Mouse (Mus musculus) midbrain, embryonic 16.5 days (tissue): ENCODE results near the gene Gm20662. TPM values are rescaled to one million over a fixed set of nuclear protein-coding genes. Genes with fewer than 3 reads are reported as not detected.

Experiments
- ATAC-seq: fragments of 200-750 bp; cut with Nextera tagmentation; 2 replicates; pipeline ENCODE4 v1.8.0; 2017; ENCODE audit warnings: moderate TSS enrichment
- H3K27ac ChIP-seq: fragments of 300-500 bp; sonication (generic); 2 replicates; pipeline ENCODE4 v1.5.1; 2014; ENCODE audit warnings: mild to moderate bottlenecking, low read length, mixed read lengths
- H3K27me3 ChIP-seq: fragments of 300-500 bp; sonication (generic); 2 replicates; pipeline ENCODE4 v1.6.1; 2014; ENCODE audit warnings: low read depth, low read length, mixed read lengths; ENCODE audit not compliant: control insufficient read depth, insufficient read depth
- H3K36me3 ChIP-seq: fragments of 300-500 bp; sonication (generic); 2 replicates; pipeline ENCODE4 v1.6.1; 2014; ENCODE audit warnings: mild to moderate bottlenecking, low read length, moderate library complexity, mixed read lengths; ENCODE audit not compliant: control insufficient read depth, insufficient read depth
- H3K4me1 ChIP-seq: fragments of 300-500 bp; sonication (generic); 2 replicates; pipeline ENCODE4 v1.6.1; 2014; ENCODE audit warnings: mild to moderate bottlenecking, low read length, mixed read lengths; ENCODE audit not compliant: control insufficient read depth, insufficient read depth
- H3K4me2 ChIP-seq: fragments of 300-500 bp; sonication (generic); 2 replicates; pipeline ENCODE4 v1.6.1; 2014; ENCODE audit warnings: mild to moderate bottlenecking, low read length, mixed read lengths
- H3K4me3 ChIP-seq: fragments of 300-500 bp; sonication (generic); 2 replicates; pipeline ENCODE4 v1.5.1; 2014; ENCODE audit warnings: low read depth, mild to moderate bottlenecking, low read length, moderate library complexity, mixed read lengths
- H3K9ac ChIP-seq: fragments of 300-500 bp; sonication (generic); 2 replicates; pipeline ENCODE4 v1.6.1; 2014; ENCODE audit warnings: low read depth, low read length, mixed read lengths
- H3K9me3 ChIP-seq: fragments of 300-500 bp; sonication (generic); replicated peaks from 2 replicates; pipeline ENCODE4 v1.6.1; 2014; ENCODE audit warnings: mild to moderate bottlenecking, low read length, mixed read lengths; ENCODE audit not compliant: control insufficient read depth, poor library complexity, severe bottlenecking
- WGBS: fragments of 180-500 bp; shearing (Covaris S2); extraction: QIAGEN DNeasy Blood & Tissue Kit; methylation state at CpG from one replicate; pipeline ENCODE4 v1.1.7; 2014; 5-methylcytosine and 5-hydroxymethylcytosine counted together
- polyA plus RNA-seq: library from polyadenylated mRNA; unstranded; fragments of >200 nt; fragmentation: Nextera tagmentation; extraction: Ambion mirVana; gene quantifications from 2 replicates; pipeline ENCODE4 v1.2.1, GENCODE M21; 2015

Gene Gm20662
- polyA plus RNA-seq, 1 experiment from 2014 or later = 0.83 TPM

GRCm38 (mm10) chr9:108053665-108054225 is 57.6 kb downstream of the Gm20662 start:
- H3K4me2 ChIP-seq = no peak overlapping the region
- no peaks in the 10 kb centered on the region for H3K27me3 ChIP-seq
- 92% methylated on average over 15 of the region's 15 CpGs for WGBS
- no peak overlapping the region for H3K9ac ChIP-seq
- ATAC-seq = no peak
- no peaks in the 10 kb centered on the region for H3K9me3 ChIP-seq
- no peak overlapping the region for H3K27ac ChIP-seq
- no peak overlapping the region for H3K4me3 ChIP-seq
- peaks cover 11% of the 10 kb centered on the region for H3K4me1 ChIP-seq
- peaks cover 24% of the 10 kb centered on the region for H3K36me3 ChIP-seq

GRCm38 (mm10) chr9:108054331-108055040 is 58.3 kb downstream of the Gm20662 start:
- WGBS = 90% methylated on average over 22 of the region's 22 CpGs
- no peaks in the 10 kb centered on the region for H3K27me3 ChIP-seq
- no peaks in the 10 kb centered on the region for H3K9me3 ChIP-seq
- H3K9ac ChIP-seq = no peak overlapping the region
- H3K4me2 ChIP-seq = no peak overlapping the region
- H3K36me3 ChIP-seq = peaks cover 29% of the 10 kb centered on the region
- H3K27ac ChIP-seq = no peak overlapping the region
- no peak for ATAC-seq
- H3K4me3 ChIP-seq = no peak overlapping the region
- peaks cover 11% of the 10 kb centered on the region for H3K4me1 ChIP-seq

GRCm38 (mm10) chr9:108055061-108055460 is 58.9 kb downstream of the Gm20662 start:
- H3K36me3 ChIP-seq = peaks cover 35% of the 10 kb centered on the region
- no peaks in the 10 kb centered on the region for H3K27me3 ChIP-seq

GRCm38 (mm10) chr9:108055661-108056237 is 59.6 kb downstream of the Gm20662 start:
- no peaks in the 10 kb centered on the region for H3K27me3 ChIP-seq
- ATAC-seq = no peak
- peaks cover 2% of the 10 kb centered on the region; the same call in 1 of the 2 replicates for H3K4me1 ChIP-seq
- no peak overlapping the region for H3K27ac ChIP-seq
- H3K4me3 ChIP-seq = no peak overlapping the region
- no peak overlapping the region for H3K4me2 ChIP-seq
- WGBS = 93% methylated on average over 6 of the region's 6 CpGs
- H3K9me3 ChIP-seq = no peaks in the 10 kb centered on the region
- H3K9ac ChIP-seq = no peak overlapping the region
- peaks cover 35% of the 10 kb centered on the region for H3K36me3 ChIP-seq

More at GRCm38 (mm10) chr9:108055061-108055460, 58.9 kb downstream of the Gm20662 start:
- WGBS = 82% methylated on average over 1 of the region's 1 CpGs
- Histone ChIP-seq H3K4me1 (peaks cover 7% of the 10 kb centered on the region), H3K27ac (no peak overlapping the region), H3K4me2 (no peak overlapping the region), H3K4me3 (no peak overlapping the region), H3K9me3 (no peaks in the 10 kb centered on the region), H3K9ac (no peak overlapping the region)
- ATAC-seq = no peak

- 77% methylated on average over 28 of the region's 28 CpGs for WGBS
- no peak overlapping the region for H3K9ac ChIP-seq
- peaks cover 35% of the 10 kb centered on the region for H3K36me3 ChIP-seq
- no peak overlapping the region for H3K4me2 ChIP-seq
- no peak overlapping the region for H3K27ac ChIP-seq
- no peaks in the 10 kb centered on the region for H3K9me3 ChIP-seq
- H3K4me1 ChIP-seq = peaks cover 2% of the 10 kb centered on the region; the same call in 1 of the 2 replicates
- no peak for ATAC-seq
- no peak overlapping the region for H3K4me3 ChIP-seq
- no peaks in the 10 kb centered on the region for H3K27me3 ChIP-seq
Observed at GRCm38 (mm10) chr9:108056361-108057261, 60.5 kb downstream of the Gm20662 start.

GRCm38 (mm10) chr9:108057262-108057562 is 61.1 kb downstream of the Gm20662 start:
- ATAC-seq = no peak
- no peak overlapping the region for H3K4me3 ChIP-seq
- no peaks in the 10 kb centered on the region for H3K9me3 ChIP-seq
- no peak overlapping the region for H3K4me2 ChIP-seq
- H3K36me3 ChIP-seq = peaks cover 35% of the 10 kb centered on the region
- H3K27ac ChIP-seq = no peak overlapping the region
- H3K27me3 ChIP-seq = no peaks in the 10 kb centered on the region
- peaks cover 2% of the 10 kb centered on the region; the same call in 1 of the 2 replicates for H3K4me1 ChIP-seq
- no peak overlapping the region for H3K9ac ChIP-seq
- 93% methylated on average over 5 of the region's 5 CpGs for WGBS

- Histone ChIP-seq H3K9ac (peak overlapping the region; percentile 10; the same call in 1 of the 2 replicates), H3K4me3 (no peak overlapping the region), H3K27ac (no peak overlapping the region), H3K4me1 (no peaks in the 10 kb centered on the region), H3K9me3 (no peaks in the 10 kb centered on the region), H3K36me3 (peaks cover 38% of the 10 kb centered on the region), H3K27me3 (no peaks in the 10 kb centered on the region), H3K4me2 (no peak overlapping the region)
- 96% methylated on average over 9 of the region's 9 CpGs for WGBS
- no peak for ATAC-seq
Observed at GRCm38 (mm10) chr9:108058291-108058690, 62.1 kb downstream of the Gm20662 start.

GRCm38 (mm10) chr9:108062142-108062541 is 66.0 kb downstream of the Gm20662 start:
- H3K36me3 ChIP-seq = peaks cover 28% of the 10 kb centered on the region
- no peaks in the 10 kb centered on the region for H3K27me3 ChIP-seq
- no peaks in the 10 kb centered on the region for H3K4me1 ChIP-seq
- ATAC-seq = no peak
- H3K9ac ChIP-seq = no peak overlapping the region
- WGBS = 77% methylated on average over 3 of the region's 3 CpGs
- H3K4me2 ChIP-seq = no peak overlapping the region
- no peaks in the 10 kb centered on the region for H3K9me3 ChIP-seq
- H3K27ac ChIP-seq = no peak overlapping the region
- no peak overlapping the region for H3K4me3 ChIP-seq
